Mouse (Mus musculus): ENCODE measurements around the gene Chmp3.

Chmp3 gene

DNA sequence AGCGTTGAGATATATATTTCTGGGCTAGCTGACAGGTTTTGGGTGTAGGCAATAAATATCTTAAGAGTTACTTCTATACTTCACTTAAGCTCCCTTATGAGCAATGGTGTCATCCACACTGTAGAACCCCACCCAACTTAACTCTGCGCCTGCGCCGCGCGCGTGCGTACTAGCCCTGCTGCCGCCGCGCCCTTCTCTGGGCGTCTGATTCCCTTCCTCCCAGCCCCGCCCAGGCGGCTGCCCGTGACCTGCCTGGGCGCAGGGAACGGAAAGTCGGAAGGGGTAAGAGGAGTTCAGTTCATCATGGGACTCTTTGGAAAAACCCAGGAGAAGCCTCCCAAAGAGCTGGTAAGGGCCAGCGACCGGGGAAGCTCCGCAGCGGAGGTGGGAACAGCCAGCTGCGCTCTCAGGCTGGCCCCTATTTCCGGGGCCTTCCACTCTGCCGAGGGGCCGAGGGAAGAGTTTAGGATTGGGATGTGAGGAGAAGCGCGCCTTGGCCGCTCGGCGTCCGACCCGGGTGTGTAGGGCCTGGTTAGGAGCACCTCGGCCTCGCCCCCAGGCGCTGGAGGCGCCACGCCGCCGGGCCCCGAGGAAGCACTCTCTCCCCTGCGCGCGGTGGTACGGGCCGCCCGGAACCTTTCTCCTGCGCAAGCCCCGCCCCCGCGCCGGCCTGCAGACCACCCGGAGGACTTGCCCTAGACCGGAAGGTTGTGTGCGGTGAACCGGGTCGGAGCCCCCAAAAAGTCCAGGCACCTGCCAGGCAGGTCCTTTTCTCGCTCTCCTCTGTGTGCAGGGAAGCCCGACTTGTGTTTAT, at the start of gene Chmp3:
Chmp3 (plus strand) TSS at position 112 of the 814 bp plus-strand sequence.
- DNase-seq (ENCODE audit: extremely low spot score) = peak; percentile 95

GRCm38 (mm10) chr6:71494341-71495020, 49.1 kb upstream of the Chmp3 start:
- DNase-seq (ENCODE audit: extremely low spot score) = peak; percentile 78

DNA sequence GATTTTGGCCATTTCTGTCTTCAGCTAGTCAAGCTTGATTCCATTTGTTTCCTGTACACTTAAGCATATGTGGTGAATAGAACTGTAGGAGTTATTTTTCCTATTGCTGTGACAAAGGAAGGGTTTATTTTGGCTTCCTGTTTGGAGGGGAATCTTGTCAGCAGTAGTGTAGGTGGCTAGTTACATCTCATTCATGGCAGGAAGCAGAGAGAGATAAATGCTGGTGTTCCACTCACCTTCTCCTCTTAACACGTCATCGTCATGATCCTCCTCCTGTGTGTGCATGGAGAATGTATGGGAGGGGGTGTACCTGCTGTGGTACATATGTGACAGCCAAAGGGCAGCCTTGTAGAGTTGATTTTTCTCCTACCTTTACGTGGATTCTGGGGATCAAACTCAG, 43.0 kb upstream of the Chmp3 start:
- DNase-seq (ENCODE audit: extremely low spot score) = no peak

- no peak for DNase-seq (ENCODE audit: extremely low spot score)
Observed at GRCm38 (mm10) chr6:71503001-71503400, 40.6 kb upstream of the Chmp3 start.

GRCm38 (mm10) chr6:71503670-71504069, 39.9 kb upstream of the Chmp3 start:
- DNase-seq (ENCODE audit: extremely low spot score) = no peak

GRCm38 (mm10) chr6:71504091-71504490, 39.5 kb upstream of the Chmp3 start:
- no peak for DNase-seq (ENCODE audit: extremely low spot score)

GRCm38 (mm10) chr6:71505671-71506070, 37.9 kb upstream of the Chmp3 start:
- DNase-seq (ENCODE audit: extremely low spot score) = no peak

DNA sequence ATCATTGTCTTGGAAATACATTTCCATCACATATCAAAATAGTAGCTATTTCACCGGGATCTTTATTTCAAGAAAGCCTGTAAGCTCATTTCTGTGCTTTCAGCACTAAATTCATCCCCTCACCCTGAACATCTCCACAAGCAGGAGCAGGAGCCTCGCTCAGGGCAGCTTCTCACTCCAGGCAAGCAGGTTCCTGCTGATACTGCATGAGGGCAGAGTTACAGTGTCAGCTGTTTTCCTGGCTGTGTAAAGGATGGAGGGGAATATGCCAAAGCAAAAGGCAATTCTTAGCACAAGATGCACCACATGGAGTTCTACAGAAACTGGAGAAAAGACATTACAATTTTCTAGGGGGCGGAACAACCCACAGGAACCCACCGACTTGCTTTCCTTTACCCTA, 24.1 kb upstream of the Chmp3 start:
- no peak for DNase-seq (ENCODE audit: extremely low spot score)

- DNase-seq (ENCODE audit: extremely low spot score) = no peak
Observed at GRCm38 (mm10) chr6:71525556-71525955, 18.0 kb upstream of the Chmp3 start.

GRCm38 (mm10) chr6:71527056-71527455, 16.5 kb upstream of the Chmp3 start:
- DNase-seq (ENCODE audit: extremely low spot score) = no peak

DNA sequence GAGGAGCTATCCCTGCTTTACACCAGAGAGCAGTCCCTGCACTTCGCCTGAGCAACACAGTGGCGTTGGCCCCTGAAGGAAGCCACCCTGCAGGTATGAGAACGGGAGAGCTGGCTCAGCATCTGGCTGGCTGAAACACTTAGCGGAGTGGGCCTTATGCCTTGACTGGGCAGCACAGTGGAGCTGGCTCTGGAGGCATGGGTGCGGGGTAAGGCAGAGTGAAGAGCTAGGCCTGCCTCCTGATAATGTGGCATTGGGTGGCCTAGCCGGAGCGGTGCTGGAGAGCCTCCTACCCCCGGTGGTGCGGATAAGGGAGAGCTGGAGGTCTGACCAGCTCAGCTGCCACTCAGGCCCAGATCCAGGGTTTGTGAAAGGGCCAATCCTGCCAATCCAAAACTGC, 15.8 kb upstream of the Chmp3 start:
- DNase-seq (ENCODE audit: extremely low spot score) = no peak

GRCm38 (mm10) chr6:71530176-71530575, 13.4 kb upstream of the Chmp3 start:
- DNase-seq (ENCODE audit: extremely low spot score) = no peak

DNA sequence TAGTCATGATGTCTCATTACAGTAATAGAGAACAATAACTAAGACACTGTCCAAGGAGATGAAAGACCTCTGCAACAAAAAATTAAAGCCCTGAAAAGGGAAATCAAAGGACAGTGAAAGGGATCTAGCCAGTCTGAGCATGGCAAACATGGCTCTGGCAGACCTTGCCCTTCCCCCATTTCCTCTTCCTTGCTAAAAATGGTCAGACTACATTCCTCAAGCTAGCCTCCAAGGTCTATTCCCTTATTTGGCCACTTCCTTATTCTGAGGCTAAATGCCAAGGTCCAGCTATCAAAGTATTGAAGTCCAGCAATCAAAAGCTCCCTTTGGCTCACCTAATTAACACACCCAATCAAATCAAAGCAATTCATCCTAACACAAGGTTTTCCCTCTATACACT, 6.3 kb upstream of the Chmp3 start:
- DNase-seq (ENCODE audit: extremely low spot score) = no peak

DNA sequence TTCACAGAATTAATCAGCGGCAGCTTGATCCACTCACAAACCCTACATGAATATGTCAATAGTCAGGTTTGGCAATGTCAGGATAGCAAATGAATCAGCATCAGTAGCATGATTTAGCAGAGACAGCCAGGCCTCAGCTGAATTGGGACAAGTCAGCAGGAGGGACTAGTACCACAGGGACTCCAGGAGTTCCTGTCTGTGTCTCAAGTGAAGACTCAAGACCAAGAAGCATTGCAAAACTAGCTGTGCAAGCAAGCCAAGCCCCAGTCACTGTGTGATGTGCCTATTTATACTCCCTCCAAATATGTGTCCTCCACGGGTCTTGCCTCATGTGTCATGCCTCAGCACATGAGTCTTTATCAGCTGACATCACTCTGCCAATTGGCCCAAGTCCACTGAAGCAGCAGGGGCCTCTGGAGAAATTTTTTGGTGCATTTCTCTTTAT, 11.9 kb downstream of the Chmp3 start:
- DNase-seq (ENCODE audit: extremely low spot score) = no peak

DNA sequence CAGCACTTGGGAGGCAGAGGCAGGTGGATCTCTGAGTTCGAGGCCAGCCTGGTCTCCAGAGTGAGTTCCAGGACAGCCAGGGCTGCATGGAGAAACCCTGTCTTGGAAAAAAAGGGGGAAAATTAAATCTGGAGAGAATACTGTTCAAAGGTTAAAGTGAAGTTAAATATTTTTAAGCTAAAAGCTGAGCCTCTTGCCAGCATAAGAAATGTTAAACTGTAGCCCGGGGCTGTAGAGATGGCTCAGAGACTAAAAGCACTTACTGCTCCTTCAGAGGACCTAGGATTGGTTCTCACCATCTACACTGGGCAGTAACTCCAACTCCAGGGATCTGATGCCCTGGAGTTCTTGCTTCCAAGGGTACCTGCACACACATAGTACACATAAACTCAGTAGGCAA, 13.2 kb downstream of the Chmp3 start:
- DNase-seq (ENCODE audit: extremely low spot score) = no peak

- no peak for DNase-seq (ENCODE audit: extremely low spot score)
Observed at GRCm38 (mm10) chr6:71568616-71569015, 25.0 kb downstream of the Chmp3 start.

DNA sequence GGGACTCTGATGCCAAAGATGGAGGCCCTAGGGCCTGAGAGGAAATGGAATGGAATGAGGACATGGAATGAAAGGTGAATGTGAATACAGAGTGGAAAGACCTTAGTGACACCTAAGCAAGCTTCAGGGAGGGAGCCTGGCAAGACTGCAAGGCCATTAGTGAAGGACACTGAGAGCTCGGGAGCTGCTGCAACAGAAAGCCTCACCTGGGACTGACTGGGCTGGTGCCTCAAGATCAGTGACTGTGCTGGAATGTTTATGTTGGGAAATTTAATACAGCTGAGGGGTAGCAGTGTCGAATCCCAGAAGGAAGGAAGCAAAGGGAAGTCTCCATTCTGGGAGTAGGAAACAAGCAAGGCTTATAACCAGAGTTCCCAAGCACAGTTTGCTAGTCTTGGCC, 25.4 kb downstream of the Chmp3 start:
- no peak for DNase-seq (ENCODE audit: extremely low spot score)

- no peak for DNase-seq (ENCODE audit: extremely low spot score)
Observed at GRCm38 (mm10) chr6:71575359-71575758, 31.8 kb downstream of the Chmp3 start.

GRCm38 (mm10) chr6:71579478-71579877, 35.9 kb downstream of the Chmp3 start:
- DNase-seq (ENCODE audit: extremely low spot score) = no peak

DNA sequence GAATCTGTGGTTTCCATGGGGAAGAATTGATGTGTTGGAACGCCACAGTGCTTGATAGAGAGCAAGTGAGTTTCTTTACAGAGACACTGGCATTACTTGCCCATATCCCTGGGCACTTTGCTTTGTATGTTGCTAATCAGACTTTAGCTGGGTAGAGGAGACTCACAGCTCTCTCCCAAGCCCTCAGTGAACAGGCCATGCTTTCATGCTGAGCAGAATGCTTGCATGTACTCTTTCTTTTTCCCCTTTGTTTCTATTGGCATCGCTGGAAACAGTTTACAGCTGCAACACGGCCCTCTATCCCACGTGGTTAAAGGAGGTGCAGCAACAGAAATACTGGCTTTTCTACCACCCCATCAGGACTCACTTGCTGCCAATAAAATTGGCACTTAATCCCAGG, 39.6 kb downstream of the Chmp3 start:
- DNase-seq (ENCODE audit: extremely low spot score) = no peak

DNA sequence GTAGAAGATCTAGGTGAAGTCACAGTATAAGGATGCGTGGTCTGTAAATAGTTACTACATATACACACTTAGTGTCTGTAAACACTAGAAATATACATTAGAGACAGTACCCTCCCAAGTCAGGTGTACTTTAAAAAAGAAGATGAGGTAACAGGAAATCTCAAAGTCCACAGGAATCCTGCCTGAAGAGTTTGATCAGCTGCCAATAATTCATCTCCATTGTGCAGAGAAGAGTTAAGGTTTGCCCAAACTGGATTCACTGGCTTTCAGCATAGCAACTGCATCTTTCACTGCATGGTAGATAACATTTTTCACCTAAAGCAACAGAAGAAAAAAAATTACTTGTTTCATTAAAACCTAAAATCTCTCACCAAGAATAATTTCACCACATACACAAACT, 45.8 kb downstream of the Chmp3 start:
- DNase-seq (ENCODE audit: extremely low spot score) = no peak

DNA sequence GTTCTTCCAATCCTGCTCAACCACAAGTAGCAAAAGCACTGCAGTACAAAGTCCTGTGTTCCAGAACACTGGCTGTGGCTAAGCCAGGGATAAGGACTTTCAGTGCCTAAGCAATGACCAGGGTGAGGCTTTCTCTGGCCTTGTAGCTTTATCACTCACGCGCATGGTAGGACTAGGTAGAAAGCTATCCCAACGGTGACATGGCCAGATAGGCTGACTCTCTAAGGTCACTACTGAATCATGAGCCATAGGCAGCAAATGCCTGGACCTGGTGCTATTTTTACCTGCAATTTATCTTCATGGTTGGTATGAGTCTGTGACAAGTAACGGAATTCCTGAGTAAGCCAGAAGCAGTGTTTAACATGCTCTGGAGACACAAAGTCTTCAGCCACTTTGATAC, 46.6 kb downstream of the Chmp3 start:
- DNase-seq (ENCODE audit: extremely low spot score) = no peak

DNA sequence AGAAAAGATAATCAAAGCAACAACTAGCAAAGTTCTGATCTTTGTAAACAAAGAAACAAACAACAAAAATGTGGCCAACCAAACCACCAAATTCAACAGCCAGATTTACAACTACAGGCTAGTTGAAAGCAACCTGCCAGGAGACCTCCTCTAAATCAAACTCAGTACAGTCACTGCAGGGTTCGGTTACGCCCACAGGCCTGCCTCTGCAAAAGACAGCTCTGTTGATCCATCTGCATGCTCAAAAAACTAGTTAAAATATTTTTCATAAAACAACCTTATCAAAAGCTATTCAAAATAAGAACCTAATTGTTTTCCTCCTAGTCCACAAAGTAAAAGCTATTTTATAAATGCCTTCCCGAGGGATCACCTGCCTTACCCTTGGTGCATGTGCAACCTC, 64.2 kb downstream of the Chmp3 start:
- no peak for DNase-seq (ENCODE audit: extremely low spot score)

Data from embryo, embryonic 9.5 days (tissue).